Mouse (Mus musculus): Measurements from ENCODE around the gene Ppp2r1a. TPM values are rescaled to one million over a fixed set of nuclear protein-coding genes. Genes with fewer than 3 reads are reported as not detected.

Ppp2r1a gene
- polyA plus RNA-seq (2017; shearing (Covaris generic)) = 100 to 1,000 TPM; 246 to 264 TPM

GRCm38 (mm10) chr17:20944985-20945891, at the start of gene Ppp2r1a:
Gene Ppp2r1a, plus strand, starts transcription at chr17:20945311.

DNA sequence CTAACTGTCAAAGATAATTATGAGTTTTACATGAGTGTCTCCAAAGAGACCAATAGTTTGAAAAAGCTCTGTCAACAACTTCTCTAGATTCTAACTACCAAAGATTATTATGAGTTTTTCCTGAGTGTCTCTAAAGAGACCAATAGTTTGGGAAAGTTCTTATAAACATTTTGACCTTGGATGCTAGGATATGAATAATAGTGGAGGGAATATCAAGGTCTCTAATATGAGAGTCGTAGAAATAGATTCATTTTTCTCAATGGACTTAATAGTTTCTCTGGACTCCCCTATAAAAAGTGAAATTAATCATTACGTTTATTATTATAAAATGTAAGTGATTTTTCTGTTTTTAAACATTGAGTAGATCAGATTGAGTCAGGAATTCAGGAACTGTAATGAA, 40.1 kb upstream of the Ppp2r1a start, which contains the start of gene Vmn1r231:
TSS of gene Vmn1r231 (minus strand) at position 101 of the 400 bp plus-strand sequence.

GRCm38 (mm10) chr17:20919614-20920013, 25.5 kb upstream of the Ppp2r1a start, which contains the start of gene Vmn1r232:
Gene Vmn1r232, minus strand, starts transcription at chr17:20919714.

GRCm38 (mm10) chr17:20996364-20996763, 51.3 kb downstream of the Ppp2r1a start, which contains the start of gene Vmn1r233:
Gene Vmn1r233, minus strand, starts transcription at chr17:20996464.

DNA sequence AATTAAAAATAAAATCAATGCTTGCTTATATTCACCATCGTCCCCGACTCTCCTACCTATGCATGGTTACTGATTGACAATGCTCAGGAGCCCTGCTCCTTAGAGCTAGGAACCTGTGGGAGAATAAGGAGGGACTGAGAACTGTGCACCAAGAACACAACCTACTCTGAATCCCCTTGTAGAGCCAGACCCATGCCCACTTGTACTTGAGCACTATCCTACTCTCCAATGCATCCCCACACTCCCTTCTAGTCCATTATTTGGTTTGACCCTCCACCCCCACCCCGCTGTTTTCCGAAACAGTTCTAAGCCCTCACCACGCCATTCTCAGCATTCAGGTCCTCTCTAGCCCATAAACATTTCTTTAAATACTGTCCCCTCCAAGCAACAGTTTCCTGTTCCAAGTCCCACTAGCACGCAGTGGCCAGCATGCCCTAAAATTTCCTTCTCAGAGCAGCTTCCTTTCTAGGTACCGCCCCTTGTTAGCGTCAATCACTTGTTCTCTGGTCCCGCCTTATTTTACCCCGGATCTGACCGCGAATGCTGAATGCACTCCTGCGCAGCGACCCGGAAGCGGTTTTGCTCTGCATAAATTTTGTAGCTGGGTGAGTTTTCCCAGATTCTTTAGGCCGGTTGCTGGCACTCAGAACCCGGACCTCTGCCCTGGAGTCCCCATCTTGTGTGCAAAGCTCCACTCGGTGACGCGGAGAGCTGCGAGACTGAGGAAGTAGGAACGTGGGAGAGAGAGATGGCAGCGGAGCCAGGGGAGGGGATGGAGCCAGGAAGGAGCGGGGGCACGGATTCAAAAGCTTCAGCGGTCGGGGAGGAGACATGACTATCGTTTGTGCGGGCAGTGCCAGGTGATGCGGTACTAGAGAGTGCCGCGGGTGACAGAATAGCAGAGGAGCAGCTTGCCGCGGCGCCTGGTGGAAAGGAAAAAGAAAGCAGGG, 63.5 kb downstream of the Ppp2r1a start, which contains the start of gene Zfp160:
TSS of gene Zfp160 (plus strand) at position 522 of the 950 bp plus-strand sequence.

Other genes with a start within 250 kb of the Ppp2r1a start
- gene Vmn1r227, start 215.5 kb upstream of the Ppp2r1a start, polyA plus RNA-seq (2017; shearing (Covaris generic)) = not detected
- not detected for gene Vmn1r228, start 159.2 kb upstream of the Ppp2r1a start, polyA plus RNA-seq (2017; shearing (Covaris generic))
- gene Vmn1r229, start 133.8 kb upstream of the Ppp2r1a start, polyA plus RNA-seq (2017; shearing (Covaris generic)) = under 1 TPM in 1 of 2 experiments, not detected in 1; 0.17 TPM
- not detected for gene Vmn1r230, start 104.9 kb upstream of the Ppp2r1a start, polyA plus RNA-seq (2017; shearing (Covaris generic))
- gene Vmn1r231, start 40.2 kb upstream of the Ppp2r1a start, polyA plus RNA-seq (2017; shearing (Covaris generic)) = under 1 TPM in 1 of 2 experiments, not detected in 1; 0.25 TPM
- not detected for gene Vmn1r232, start 25.6 kb upstream of the Ppp2r1a start, polyA plus RNA-seq (2017; shearing (Covaris generic))
- under 1 TPM in 1 of 2 experiments, not detected in 1; 0.61 TPM for gene Vmn1r233, start 51.2 kb downstream of the Ppp2r1a start, polyA plus RNA-seq (2017; shearing (Covaris generic))
- 10 to 100 TPM; 14.2 to 17.7 TPM for gene Zfp160, start 63.6 kb downstream of the Ppp2r1a start, polyA plus RNA-seq (2017; shearing (Covaris generic))